Mouse (Mus musculus): ENCODE measurements around the gene Mrpl52. TPM values are rescaled to one million over a fixed set of nuclear protein-coding genes. Genes with fewer than 3 reads are reported as not detected.
A peak's percentile ranks its signal among the peaks of the same experiment; 100 is the strongest.

The Mrpl52 gene
- polyA plus RNA-seq, 1 experiment = 185 TPM

DNA sequence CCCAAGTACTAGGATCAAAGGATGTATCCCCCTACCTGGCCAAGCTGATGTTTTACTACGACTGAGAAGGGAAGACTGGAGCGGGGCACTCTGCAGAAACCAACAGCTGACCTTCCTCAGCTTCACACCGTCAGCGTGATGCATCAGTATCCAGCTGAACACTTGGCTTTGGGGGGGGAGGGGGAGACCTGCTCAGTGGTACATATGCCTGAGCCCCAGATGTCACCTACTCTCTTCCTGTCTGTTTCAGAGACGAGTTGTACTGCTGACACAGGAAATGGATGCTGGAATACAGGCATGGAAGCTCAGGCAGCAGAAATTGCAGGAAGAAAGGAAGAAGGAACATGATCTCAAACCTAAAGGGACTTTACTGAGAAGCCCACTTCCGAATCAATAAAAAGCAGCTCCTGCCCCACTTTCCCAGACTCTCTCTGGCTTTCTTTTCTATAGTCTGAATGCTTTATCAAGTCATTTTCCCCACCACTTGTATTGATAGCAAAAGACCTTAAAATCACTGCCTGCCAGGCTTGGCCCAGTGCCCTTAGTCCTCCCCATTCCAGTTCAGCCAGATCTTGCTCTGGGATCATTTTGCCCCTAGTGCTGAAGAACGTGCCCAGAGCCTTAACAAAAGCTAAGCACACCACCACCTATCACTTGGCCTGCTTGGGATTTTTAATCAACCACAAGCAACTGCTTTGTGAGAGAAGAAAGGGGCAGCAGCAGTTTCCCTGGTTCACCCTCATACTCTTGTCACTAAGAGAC is 2.8 kb downstream of the Mrpl52 start:
- TF ChIP-seq CTCF (IDR thresholded peaks at IDR 0.05; ENCODE audit: insufficient read depth, low read length) (no peak), POLR2A (IDR thresholded peaks at IDR 0.05; ENCODE audit: borderline replicate concordance, extremely low read depth, low read depth, low read length) (no peak)
- peaks cover 25% of the 10 kb centered on the region for H3K4me1 ChIP-seq (ENCODE audit: control insufficient read depth, insufficient read depth, low read length)
- H3K4me3 ChIP-seq (replicated peaks; ENCODE audit: extremely low read depth, low read depth, low read length) = no peak overlapping the region
- DNase-seq = no peak
- 32% methylated on average over 7 of the region's 7 CpGs for WGBS

DNA sequence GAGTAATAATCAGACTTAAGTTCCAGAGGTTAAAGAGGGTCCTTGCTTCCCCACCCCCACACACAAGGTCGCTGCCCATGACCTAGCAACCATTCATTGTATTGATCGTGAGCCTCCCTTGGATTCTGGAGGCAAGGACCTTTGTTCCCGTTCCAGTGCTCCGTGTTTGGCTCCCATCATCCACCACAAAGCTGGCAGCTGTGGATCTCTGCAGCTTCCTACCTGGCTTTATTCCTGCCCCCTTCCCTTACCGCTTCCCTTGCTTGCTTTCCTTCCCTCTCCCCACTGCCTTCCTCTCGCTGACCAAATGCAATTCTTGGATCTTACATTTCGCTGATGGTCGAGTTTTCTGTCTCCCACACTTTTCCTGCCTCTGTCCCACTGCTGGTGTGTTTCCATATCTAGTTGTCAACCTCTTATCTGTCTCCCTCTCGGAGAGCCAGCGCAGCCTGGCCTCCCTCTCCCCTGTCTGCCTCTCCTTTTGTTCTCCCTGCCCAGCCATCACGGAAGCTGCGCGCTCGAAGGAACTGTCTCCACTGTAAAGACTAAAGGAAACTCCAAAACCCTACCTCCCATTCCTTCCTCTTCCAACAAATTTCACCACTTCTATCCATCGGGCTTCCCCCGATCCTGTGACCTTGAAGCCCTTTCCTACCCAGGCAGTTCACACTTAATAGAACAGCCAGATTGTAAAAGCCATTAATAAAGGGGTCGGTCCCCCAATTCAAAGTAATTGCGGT is 3.9 kb downstream of the Mrpl52 start:
- DNase-seq = no peak
- 18% methylated on average over 18 of the region's 18 CpGs for WGBS
- peak overlapping the region; percentile 75 for H3K4me3 ChIP-seq (replicated peaks; ENCODE audit: extremely low read depth, low read depth, low read length)
- TF ChIP-seq POLR2A (IDR thresholded peaks at IDR 0.05; ENCODE audit: borderline replicate concordance, extremely low read depth, low read depth, low read length) (0 out of 2 replicates have a peak, but pooled peaks have one; percentile 16), CTCF (IDR thresholded peaks at IDR 0.05; ENCODE audit: insufficient read depth, low read length) (no peak)
- H3K4me1 ChIP-seq (ENCODE audit: control insufficient read depth, insufficient read depth, low read length) = peaks cover 25% of the 10 kb centered on the region

DNA sequence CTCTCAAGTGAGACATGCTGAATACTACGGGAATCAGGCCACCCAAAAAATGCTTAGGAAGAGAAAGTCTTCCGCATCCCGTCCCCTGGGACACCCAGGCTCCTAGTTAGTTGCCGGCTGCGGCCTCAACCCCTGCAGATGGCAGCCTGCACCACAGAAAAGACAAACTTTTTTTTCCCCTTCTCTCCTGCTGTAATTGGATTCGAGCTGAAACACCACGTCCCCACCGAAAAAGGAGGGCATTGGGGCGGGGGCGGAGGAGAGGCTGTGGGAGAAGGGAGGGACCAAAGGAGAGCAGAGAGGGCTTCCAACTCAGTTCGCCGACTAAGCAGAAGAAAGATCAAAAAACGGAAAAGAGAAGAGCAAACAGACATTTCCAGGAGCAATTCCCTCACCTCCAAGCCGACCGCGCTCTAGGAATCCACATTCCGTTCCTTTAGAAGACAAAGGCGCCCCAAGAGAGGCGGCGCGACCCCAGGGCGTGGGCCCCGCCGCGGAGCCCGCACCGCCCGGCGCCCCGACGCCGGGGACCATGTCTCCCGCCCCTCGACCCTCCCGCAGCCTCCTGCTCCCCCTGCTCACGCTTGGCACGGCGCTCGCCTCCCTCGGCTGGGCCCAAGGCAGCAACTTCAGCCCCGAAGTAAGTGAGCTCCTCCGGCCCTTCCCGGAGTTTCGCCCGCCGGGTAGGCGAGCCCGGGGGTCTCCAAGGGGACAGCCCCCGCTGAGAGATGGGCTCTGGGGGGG is 4.8 kb downstream of the Mrpl52 start, which contains the start of gene Mmp14:
Gene Mmp14 (plus strand): TSS at position 279 of the 744 bp plus-strand sequence.
- WGBS = 1% methylated on average over 49 of the region's 49 CpGs
- TF ChIP-seq POLR2A (IDR thresholded peaks at IDR 0.05; ENCODE audit: borderline replicate concordance, extremely low read depth, low read depth, low read length) (peak; percentile 41; the same call in 1 of the 2 replicates), CTCF (IDR thresholded peaks at IDR 0.05; ENCODE audit: insufficient read depth, low read length) (no peak)
- Histone ChIP-seq H3K4me1 (ENCODE audit: control insufficient read depth, insufficient read depth, low read length) (peaks cover 23% of the 10 kb centered on the region), H3K4me3 (replicated peaks; ENCODE audit: extremely low read depth, low read depth, low read length) (peak within 1 kb of the TSS; percentile 75)
- DNase-seq = peak; percentile 68

DNA sequence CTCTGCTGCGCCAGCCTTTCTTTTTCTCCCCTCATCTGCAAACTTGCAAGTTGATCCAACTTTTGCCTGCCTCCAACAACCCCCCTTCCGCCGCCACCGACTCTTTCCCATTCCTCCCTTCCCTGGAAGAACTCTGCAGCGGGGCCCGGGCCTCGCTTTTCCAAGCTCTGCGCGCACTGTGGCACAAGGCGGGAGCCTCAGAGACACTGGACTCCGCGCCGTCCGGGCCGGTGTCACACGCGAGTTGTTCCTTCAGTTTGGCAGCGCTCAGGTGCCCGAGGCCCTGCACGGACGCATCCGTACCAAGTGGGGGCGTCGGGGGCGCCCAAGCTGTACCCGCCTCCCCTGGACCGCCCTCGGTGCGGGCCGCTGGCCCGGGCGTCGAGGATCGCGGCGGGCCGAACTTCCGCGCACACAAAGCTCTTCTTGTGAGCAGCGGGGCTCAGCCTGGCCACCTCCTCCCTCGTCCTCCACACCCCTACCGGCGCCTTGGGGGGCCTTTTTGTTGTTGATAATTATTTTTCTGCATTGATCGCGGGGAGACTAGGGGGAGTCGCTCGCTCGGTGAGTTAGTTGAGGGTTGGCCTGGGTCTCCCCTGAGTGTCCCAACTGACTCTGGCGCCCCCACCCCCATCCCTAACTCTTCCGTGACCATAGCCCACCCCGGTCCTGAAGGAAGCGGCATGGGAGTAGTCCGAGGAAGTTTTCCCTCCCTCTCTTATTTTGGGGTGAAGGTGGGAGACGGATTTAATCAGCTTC is 5.5 kb downstream of the Mrpl52 start:
- H3K4me3 ChIP-seq (replicated peaks; ENCODE audit: extremely low read depth, low read depth, low read length) = peak overlapping the region; percentile 75
- peak; percentile 64 for DNase-seq
- H3K4me1 ChIP-seq (ENCODE audit: control insufficient read depth, insufficient read depth, low read length) = peaks cover 23% of the 10 kb centered on the region
- peak; percentile 53; the same call in 1 of the 2 replicates for TF ChIP-seq POLR2A (IDR thresholded peaks at IDR 0.05; ENCODE audit: borderline replicate concordance, extremely low read depth, low read depth, low read length)
- no peak for TF ChIP-seq CTCF (IDR thresholded peaks at IDR 0.05; ENCODE audit: insufficient read depth, low read length)
- 5% methylated on average over 54 of the region's 54 CpGs for WGBS

DNA sequence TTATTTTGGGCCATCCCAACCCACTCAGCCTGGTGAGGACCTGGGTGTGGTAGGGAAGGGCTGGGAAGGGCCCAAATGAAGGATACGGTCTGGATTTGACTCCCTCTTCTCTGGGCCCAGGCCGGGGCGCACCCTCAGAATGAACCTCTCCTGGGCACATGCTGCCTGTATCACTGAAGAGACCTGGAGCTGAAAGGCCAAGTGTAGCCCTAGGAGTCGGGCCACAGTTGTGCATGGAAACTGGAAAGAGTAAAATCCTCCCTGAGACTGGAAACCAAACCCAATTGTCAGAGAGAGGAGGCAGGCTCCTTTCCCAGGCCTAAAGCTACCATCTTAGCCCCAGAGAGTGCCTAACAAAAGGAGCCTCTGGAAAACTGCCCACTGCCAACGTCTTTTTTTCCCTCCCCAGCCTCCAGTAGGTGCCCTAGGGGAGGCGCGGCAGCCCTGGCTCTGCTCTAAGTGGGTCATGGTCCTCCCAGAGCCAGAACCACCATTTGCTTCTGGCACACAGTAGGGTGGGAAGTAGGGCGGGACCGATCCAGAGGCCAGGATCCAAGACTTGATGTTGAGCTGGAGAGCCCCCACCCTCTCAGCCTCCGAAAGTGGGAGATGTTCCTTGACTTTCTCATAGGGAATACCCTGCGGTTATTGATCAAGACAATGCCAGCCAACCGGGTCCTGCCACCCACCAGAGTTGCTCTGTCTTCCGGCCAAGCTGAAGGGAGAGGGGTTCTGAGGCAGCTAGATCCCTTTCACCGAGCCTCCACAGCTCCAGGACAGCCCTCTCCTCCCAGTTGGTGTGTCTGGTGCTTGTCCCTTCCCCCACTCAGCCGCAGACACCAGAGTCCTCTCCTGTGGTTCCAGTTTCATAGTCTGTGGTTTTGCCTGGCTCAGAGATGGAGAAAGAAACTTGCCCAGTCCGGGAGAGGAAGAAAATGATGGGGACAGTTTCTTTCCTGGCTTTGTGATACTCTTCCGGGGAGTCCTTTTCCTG is 6.4 kb downstream of the Mrpl52 start:
- 14% methylated on average over 17 of the region's 17 CpGs for WGBS
- H3K4me1 ChIP-seq (ENCODE audit: control insufficient read depth, insufficient read depth, low read length) = peaks cover 23% of the 10 kb centered on the region
- H3K4me3 ChIP-seq (replicated peaks; ENCODE audit: extremely low read depth, low read depth, low read length) = peak overlapping the region; percentile 75
- no peak for DNase-seq
- no peak; the same call in 1 of the 2 replicates for TF ChIP-seq POLR2A (IDR thresholded peaks at IDR 0.05; ENCODE audit: borderline replicate concordance, extremely low read depth, low read depth, low read length)
- TF ChIP-seq CTCF (IDR thresholded peaks at IDR 0.05; ENCODE audit: insufficient read depth, low read length) = no peak

DNA sequence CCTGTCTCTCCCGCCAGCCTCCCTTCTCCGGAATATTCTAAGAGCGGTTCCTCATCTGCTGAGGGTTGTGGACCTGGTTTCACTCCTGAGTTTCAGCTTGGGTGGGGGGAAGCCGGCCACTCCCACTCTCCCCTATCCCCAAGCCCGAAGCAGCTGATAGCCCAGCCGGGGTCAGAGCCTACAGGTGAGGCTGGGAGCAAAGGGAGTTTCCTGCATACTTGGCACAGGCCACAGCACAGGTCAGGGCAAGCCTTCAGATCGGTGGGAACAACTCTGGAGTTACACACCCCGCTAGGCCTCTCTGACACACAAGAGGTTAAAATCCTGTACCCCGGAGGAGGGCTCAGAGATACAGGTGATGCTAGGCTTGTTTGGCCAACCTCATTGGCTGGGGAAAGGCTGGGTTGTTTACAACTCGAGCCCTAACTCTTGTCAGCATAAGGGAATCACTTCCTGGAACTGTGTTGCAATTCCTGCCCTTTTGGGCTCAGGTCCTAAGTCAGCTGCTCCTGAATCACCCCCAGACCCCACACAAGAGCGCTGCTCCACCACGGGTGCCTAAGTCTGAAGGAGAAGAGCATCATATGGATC is 7.3 kb downstream of the Mrpl52 start:
- WGBS = 32% methylated on average over 12 of the region's 12 CpGs

DNA sequence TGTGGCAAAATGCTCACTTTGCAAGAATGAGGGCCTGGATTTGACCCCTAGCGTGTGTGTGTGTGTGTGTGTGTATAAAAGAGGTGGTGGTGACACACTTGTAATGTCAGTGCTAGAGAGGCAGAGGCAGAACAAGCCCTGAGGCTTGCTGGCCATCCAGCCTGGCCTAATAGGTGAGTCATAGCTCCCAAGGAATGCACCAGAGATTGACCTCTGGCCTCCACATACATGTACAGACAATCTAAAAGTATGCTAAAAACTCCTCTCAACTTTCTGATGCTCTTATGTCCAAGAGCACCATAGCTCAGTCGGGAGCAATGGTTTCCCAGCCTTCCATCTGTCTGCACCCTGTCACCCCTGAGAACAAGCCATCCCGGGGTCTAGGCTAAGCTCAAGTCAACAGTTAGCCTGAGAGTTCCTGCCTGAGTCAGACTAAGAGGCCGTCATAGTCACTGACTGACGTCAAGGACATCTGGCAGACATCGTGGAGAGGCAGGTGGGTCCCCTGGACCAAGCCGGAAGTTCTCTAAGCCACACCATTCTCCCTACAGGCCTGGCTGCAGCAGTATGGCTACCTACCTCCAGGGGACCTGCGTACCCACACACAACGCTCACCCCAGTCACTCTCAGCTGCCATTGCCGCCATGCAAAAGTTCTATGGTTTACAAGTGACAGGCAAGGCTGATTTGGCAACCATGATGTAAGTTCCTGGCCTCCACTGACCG is 8.6 kb downstream of the Mrpl52 start:
- 60% methylated on average over 11 of the region's 11 CpGs for WGBS
- peaks cover 21% of the 10 kb centered on the region for H3K4me1 ChIP-seq (ENCODE audit: control insufficient read depth, insufficient read depth, low read length)
- TF ChIP-seq POLR2A (IDR thresholded peaks at IDR 0.05; ENCODE audit: borderline replicate concordance, extremely low read depth, low read depth, low read length) = no peak
- no peak for TF ChIP-seq CTCF (IDR thresholded peaks at IDR 0.05; ENCODE audit: insufficient read depth, low read length)
- no peak overlapping the region for H3K4me3 ChIP-seq (replicated peaks; ENCODE audit: extremely low read depth, low read depth, low read length)
- no peak for DNase-seq

More for the DNA sequence above, 7.3 kb downstream of the Mrpl52 start:
- no peak for DNase-seq
- Histone ChIP-seq H3K4me1 (ENCODE audit: control insufficient read depth, insufficient read depth, low read length) (peaks cover 23% of the 10 kb centered on the region), H3K4me3 (replicated peaks; ENCODE audit: extremely low read depth, low read depth, low read length) (peak overlapping the region; percentile 18)
- TF ChIP-seq CTCF (IDR thresholded peaks at IDR 0.05; ENCODE audit: insufficient read depth, low read length) = no peak
- no peak for TF ChIP-seq POLR2A (IDR thresholded peaks at IDR 0.05; ENCODE audit: borderline replicate concordance, extremely low read depth, low read depth, low read length)
